Mouse (Mus musculus) cerebellum, adult 11 months (tissue): ENCODE data around the gene Rcc2.

Experiments
- DNase-seq: peaks from one replicate; pipeline ENCODE4 v3.0.0; 2022

The Rcc2 gene

GRCm38 (mm10) chr4:140700269-140701018 is at the start of gene Rcc2:
Rcc2 (plus strand) TSS chr4:140700541.
- no peak for DNase-seq

DNA sequence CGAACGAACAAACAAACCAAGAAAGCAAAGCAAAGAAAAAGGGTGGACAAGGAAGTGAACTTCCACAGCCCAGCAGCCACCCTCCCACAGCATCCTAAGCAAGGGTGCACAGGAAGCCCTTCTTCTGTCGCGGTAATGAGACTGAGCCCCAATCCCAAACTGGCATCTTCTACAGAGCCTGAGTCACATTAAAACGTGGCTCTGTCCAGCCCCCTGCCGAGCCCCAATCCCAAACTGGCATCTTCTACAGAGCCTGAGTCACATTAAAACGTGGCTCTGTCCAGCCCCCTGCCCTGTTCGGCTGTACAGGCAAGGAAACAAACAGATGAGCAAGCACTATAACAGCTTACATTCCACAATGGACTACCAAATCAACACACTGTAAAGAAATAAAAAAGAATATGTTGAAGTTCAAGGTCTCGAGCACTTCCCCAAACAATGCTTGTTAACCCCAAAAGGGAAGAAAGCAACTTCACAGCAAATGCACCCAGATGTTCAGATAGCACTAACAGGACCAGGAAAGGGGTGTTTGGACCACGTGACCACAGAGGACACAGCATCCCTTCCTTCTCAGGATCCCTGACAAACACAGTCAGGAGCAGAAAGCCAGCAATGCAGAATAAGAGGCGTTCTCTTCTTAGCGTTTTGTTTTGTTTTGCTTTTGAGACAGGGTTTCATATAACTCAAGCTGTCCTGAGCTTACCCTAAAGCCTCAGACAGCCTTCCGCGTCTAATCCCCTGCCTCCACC is 46.3 kb upstream of the Rcc2 start:
- DNase-seq, result no peak

DNA sequence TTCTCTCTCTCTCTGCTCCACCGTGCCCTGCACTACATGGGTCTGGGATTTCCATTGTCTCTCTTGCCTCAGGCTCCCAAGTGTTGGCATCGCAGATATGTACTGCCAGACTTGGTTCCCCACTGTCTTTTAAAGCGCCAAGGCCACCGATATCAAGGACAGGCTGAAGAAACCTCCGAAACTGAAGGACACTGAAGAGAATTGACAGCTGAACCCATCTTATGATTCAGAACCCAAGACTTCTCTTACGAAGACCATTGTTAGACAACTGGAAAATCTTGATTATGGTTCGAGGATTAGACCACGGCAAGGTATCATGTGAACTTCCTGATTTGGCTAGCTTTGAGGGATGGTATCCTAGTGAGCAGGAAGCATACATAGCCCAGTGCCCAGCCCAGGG is 45.5 kb upstream of the Rcc2 start:
- no peak for DNase-seq

DNA sequence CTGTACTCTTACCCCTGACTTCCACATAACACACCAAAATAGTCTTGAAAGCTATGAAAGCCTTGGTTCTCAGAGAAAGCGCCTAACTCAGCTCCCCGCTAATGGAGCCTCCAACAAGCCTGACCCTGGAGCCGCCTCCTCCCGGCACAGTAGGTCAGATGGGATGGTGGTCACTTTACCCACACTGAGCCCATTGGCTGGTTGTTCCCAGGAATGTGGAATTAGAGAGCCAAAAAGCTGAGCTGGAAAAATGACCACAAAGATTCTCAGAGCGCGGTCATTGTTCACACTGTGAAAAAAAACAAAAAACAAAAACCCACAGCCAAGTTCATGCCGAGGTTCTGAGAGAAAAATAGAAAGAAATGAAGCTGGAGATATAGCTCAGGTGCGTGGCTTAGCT is 43.8 kb upstream of the Rcc2 start:
- DNase-seq, result no peak

GRCm38 (mm10) chr4:140657681-140658575 is 42.4 kb upstream of the Rcc2 start:
- no peak for DNase-seq

GRCm38 (mm10) chr4:140661406-140662022 is 38.8 kb upstream of the Rcc2 start:
- no peak for DNase-seq

- no peak for DNase-seq
These were observed 37.9 kb upstream of the Rcc2 start for GRCm38 (mm10) chr4:140662453-140662852.

GRCm38 (mm10) chr4:140662882-140663585 is 37.3 kb upstream of the Rcc2 start:
- DNase-seq, result no peak

- no peak for DNase-seq
These were observed 35.3 kb upstream of the Rcc2 start for GRCm38 (mm10) chr4:140665053-140665452.

DNA sequence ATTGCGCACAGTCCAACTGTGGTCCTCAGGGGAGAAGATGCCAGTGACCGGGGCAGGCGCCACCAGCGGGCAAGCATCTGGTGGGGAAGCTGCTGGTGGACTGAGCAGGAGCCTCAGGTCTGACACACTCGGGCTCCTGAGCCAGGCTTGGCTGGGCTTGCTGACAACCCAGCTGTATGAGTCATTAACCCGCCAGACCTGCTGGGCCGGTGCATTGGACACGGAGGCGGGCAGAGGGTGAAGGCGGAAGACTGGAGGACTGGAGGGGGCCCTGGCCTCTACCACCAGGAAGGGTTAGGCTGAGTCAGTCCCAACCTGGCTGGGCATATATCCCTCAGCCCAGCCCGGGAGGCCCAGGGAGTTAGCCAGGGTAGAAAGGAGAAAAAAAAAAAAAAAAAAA is 34.6 kb upstream of the Rcc2 start, which contains the start of gene Arhgef10l:
Gene Arhgef10l, minus strand, starts transcription at position 253 of the 400 bp plus-strand sequence.
- DNase-seq, result no peak

- no peak for DNase-seq
These were observed 32.5 kb upstream of the Rcc2 start for GRCm38 (mm10) chr4:140667802-140668201.

DNA sequence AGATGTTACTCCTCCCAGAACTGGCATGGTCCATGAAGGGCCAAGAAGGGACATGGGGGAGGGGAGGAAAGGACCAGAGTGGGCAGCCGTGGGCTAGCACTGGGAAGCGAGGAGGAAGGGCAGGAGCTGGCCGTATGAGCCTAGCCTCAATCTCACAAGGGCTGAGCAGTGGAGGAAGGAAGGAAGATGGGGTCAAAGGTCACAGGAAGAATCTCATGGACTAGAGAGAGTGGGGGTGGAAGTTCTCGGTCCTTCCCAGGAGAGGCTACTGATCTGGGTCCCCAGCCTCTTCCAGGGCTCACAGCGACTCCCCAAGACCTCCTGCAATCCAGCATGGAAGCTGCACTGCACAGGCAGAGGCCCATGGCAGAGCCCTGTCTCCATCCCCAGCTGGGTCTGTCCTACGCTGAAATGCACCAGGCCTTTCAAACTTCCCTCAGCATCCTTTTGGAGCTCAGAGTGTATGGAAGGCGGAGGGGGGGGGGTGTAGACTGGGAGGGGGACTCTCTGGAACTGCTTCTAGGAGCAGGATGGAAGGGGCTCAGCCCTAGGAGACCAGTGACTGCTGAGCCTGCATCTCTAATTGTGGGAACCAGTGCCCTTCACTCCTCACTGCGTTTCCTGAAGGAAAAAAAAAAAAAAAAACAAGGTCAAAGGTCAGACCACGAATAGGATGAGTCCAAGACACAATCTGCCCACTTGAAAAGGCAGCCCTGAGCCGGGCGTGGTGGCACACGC is 26.6 kb upstream of the Rcc2 start:
- DNase-seq, result no peak

- peak; percentile 80 for DNase-seq
These were observed 25.9 kb upstream of the Rcc2 start for GRCm38 (mm10) chr4:140674345-140674926.

GRCm38 (mm10) chr4:140679038-140679437 is 21.3 kb upstream of the Rcc2 start:
- DNase-seq, result no peak

DNA sequence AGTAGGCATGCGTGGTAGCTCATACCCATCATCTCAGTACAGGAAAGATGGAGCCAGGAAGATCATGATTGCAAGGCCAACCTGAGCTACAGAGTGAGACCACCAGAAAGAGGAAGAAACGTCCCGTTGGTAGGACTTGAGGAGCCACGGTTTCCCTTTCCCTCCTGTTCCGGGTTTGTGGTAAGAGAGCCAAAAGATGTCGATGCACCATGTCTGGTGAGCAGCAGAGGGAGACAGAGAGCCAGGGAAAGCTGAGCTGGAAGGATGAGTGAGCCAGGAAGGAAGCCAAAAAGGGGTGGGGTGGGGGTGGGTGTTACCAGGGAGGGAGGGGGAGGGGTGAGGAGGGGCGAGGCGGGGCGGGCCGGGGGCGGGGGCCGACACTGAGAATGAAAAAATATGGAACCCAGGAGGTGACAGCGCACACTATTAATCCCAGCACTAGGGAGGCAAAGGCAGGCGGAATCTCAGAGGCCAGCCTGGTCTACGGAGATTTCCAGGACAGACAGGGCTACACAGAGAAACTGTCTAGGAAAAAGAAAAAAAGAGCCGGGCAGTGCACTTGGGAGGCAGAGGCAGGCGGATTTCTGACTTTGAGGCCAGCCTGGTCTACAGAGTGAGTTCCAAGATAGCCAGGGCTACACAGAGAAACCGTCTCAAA is 20.5 kb upstream of the Rcc2 start:
- peak; percentile 71 for DNase-seq

- no peak for DNase-seq
These were observed 19.5 kb upstream of the Rcc2 start for GRCm38 (mm10) chr4:140680731-140681397.

DNA sequence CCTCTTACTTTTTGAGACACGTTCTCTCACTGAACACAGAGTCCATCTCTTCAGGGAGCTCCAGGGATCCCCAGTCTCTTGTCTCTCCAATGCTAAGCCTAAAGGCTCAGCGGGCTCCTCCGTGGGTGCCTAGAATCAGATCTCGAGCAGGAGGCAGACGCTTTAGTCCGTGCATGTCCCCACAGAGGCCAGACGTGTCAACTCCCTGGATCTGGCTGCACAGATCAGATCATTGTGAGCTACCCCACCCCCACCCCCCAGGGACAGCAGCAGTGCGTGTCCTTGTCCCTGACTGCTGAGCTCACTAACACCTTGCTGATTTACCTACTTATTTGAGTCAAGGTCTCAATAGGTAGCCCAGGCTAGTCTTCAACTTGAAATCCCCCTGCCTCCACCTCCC is 16.7 kb upstream of the Rcc2 start:
- no peak for DNase-seq

DNA sequence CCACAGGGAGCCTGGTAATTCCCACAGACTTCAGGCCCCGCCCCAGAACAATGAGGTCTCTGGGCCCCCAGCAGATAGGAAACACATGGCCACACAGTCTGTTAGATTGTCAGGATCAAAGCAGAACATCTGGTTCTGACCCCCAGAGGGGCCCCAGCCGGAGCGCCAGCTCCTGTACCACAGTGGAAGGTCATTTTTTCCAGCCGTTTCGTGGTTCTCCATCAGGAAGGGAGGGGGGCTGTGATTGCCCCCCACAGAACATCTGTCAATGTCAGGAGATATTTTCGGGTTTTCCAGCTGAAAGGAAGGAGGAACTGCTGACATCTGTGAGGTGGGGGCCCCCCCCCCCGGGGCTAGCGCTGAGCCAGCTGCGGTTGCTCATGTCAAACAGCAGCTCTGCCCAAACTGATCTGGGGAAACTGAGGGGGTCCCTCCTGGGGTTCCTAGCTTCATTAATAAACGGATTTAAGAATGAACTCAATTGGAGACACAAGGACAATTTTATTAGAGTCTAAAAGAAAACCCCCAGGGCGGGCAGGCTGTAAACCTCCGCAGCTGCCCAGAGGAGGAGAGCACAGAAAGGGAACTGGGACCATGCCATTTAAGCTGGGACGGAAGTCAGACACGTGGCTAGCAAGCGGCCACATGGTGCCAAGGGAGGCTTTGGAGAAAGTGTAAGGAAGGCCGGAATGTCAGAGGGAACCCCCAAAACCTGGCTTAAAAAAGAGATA is 16.0 kb upstream of the Rcc2 start:
- DNase-seq, result no peak

DNA sequence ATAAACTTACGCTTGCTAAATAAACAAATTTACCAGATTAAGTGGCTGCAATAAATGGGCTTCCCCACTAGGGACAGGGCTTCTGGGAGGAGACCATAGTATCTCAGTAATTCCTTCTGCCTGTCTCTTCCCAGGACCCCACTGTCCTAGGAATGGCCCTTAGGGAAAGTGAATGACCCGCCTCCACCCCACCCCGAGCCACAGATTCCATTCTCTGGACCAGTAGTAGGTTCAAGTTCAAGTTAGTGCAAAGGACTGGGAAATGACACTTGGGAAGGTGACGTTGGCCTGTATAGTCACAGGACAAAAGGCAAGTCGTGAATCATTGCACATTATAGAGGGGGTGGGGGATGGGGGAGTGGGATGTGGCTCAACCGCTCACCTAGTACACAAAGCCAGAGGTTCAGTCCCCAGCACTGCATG is 15.4 kb upstream of the Rcc2 start:
- no peak for DNase-seq
